Mouse (Mus musculus) limb, embryonic 11.5 days (tissue): ENCODE results near the gene Tmprss13. TPM values are rescaled to one million over a fixed set of nuclear protein-coding genes. Genes with fewer than 3 reads are reported as not detected.

ENCODE experiments used
- ATAC-seq: fragments of 200-750 bp; cut with Nextera tagmentation; 2 replicates; pipeline ENCODE4 v1.8.0; 2017; ENCODE audit warnings: low read depth; ENCODE audit not compliant: insufficient number of reproducible peaks, low FRiP score, low TSS enrichment
- DNase-seq: peaks from one replicate; pipeline ENCODE4 v3.0.0-alpha.2; 2015; ENCODE audit warnings: low spot score
- H3K27ac ChIP-seq: fragments of 300-500 bp; sonication (generic); replicated peaks from 2 replicates; pipeline ENCODE4 v1.5.1; 2014; ENCODE audit warnings: low read depth, mild to moderate bottlenecking, low read length
- H3K27me3 ChIP-seq: fragments of 300-500 bp; sonication (generic); 2 replicates; pipeline ENCODE4 v1.6.1; 2014; ENCODE audit warnings: mild to moderate bottlenecking, low read length, mixed read lengths; ENCODE audit not compliant: control insufficient read depth, insufficient read depth
- H3K36me3 ChIP-seq: fragments of 300-500 bp; sonication (generic); 2 replicates; pipeline ENCODE4 v1.6.1; 2014; ENCODE audit warnings: mild to moderate bottlenecking, low read length, moderate library complexity, mixed read lengths; ENCODE audit not compliant: control insufficient read depth, insufficient read depth
- H3K4me1 ChIP-seq: fragments of 300-500 bp; sonication (generic); 2 replicates; pipeline ENCODE4 v1.6.1; 2014; ENCODE audit warnings: low read length, mixed read lengths; ENCODE audit not compliant: control insufficient read depth, insufficient read depth
- H3K4me2 ChIP-seq: fragments of 300-500 bp; sonication (generic); 2 replicates; pipeline ENCODE4 v1.6.1; 2014; ENCODE audit warnings: low read depth, mild to moderate bottlenecking, moderate library complexity; ENCODE audit not compliant: severe bottlenecking
- H3K4me3 ChIP-seq: fragments of 300-500 bp; sonication (generic); 2 replicates; pipeline ENCODE4 v1.5.1; 2014; ENCODE audit warnings: low read depth, low read length
- H3K9ac ChIP-seq: fragments of 300-500 bp; sonication (generic); 2 replicates; pipeline ENCODE4 v1.6.1; 2014; ENCODE audit warnings: mild to moderate bottlenecking, low read length
- H3K9me3 ChIP-seq: fragments of 300-500 bp; sonication (generic); 2 replicates; pipeline ENCODE4 v1.6.1; 2016; ENCODE audit warnings: low read length; ENCODE audit not compliant: control insufficient read depth
- WGBS: fragments of 180-500 bp; shearing (Covaris S2); extraction: QIAGEN DNeasy Blood & Tissue Kit; methylation state at CpG from one replicate; pipeline ENCODE4 v1.1.7; 2014; 5-methylcytosine and 5-hydroxymethylcytosine counted together
- polyA plus RNA-seq: library from polyadenylated mRNA; unstranded; fragments of >200 nt; fragmentation: Nextera tagmentation; extraction: Ambion mirVana; gene quantifications from 2 replicates; pipeline ENCODE4 v1.2.1, GENCODE M21; 2014

Gene Tmprss13
- polyA plus RNA-seq, 1 experiment from 2014 or later: 0.63 TPM

- Histone ChIP-seq H3K9me3 (no peaks in the 10 kb centered on the region), H3K4me3 (no peak overlapping the region), H3K4me2 (no peak overlapping the region), H3K27ac (no peak overlapping the region), H3K4me1 (no peaks in the 10 kb centered on the region), H3K27me3 (no peaks in the 10 kb centered on the region), H3K9ac (no peak overlapping the region), H3K36me3 (no peaks in the 10 kb centered on the region)
- ATAC-seq (no peak), DNase-seq (no peak)
- 89% methylated on average over 6 of the region's 6 CpGs for WGBS
Measured at GRCm38 (mm10) chr9:45395218-45395617, 76.3 kb downstream of the Tmprss13 start.

- Histone ChIP-seq H3K4me1 (no peaks in the 10 kb centered on the region), H3K4me3 (no peak overlapping the region), H3K9me3 (no peaks in the 10 kb centered on the region), H3K27ac (no peak overlapping the region), H3K36me3 (no peaks in the 10 kb centered on the region), H3K27me3 (no peaks in the 10 kb centered on the region), H3K4me2 (no peak overlapping the region), H3K9ac (no peak overlapping the region)
- ATAC-seq (no peak), DNase-seq (no peak)
- 66% methylated on average over 3 of the region's 3 CpGs for WGBS
Measured at GRCm38 (mm10) chr9:45395796-45396195, 76.9 kb downstream of the Tmprss13 start.

Other genes starting within 250 kb of the Tmprss13 start
- gene Jaml, start 239.9 kb upstream of the Tmprss13 start, polyA plus RNA-seq: 2.1 and 2.6 TPM in 2 replicates
- 8.0 and 9.3 TPM in 2 replicates for gene Scn2b, start 201.3 kb upstream of the Tmprss13 start, polyA plus RNA-seq
- gene Scn4b, start 180.7 kb upstream of the Tmprss13 start, polyA plus RNA-seq: 0.24 and 0.35 TPM in 2 replicates
- not detected in 2 replicates for gene BC049352, start 137.1 kb upstream of the Tmprss13 start, polyA plus RNA-seq
- 0.16 and 0.18 TPM in 2 replicates for gene Tmprss4, start 115.0 kb upstream of the Tmprss13 start, polyA plus RNA-seq
- 0.53 and 0.57 TPM in 2 replicates for gene Il10ra, start 50.0 kb upstream of the Tmprss13 start, polyA plus RNA-seq
- gene Fxyd6, start 51.1 kb downstream of the Tmprss13 start, polyA plus RNA-seq: 74.7 and 84.9 TPM in 2 replicates
- 0.56 and 0.91 TPM in 2 replicates for gene Fxyd2, start 80.6 kb downstream of the Tmprss13 start, polyA plus RNA-seq
- gene Dscaml1, start 107.5 kb downstream of the Tmprss13 start, polyA plus RNA-seq: 0.11 and 0.44 TPM in 2 replicates